Mouse (Mus musculus) T-helper 1 cell (primary cell): ENCODE results near the gene Sfxn2.

Experiments used
- in situ Hi-C: fragments of 300-600 bp; cut with MboI, MseI; formaldehyde crosslinking; loops from one replicate; pipeline ENCODE4 v1.15.1; 2025; ENCODE audit warnings: high pct_unique_total_duplicates

The Sfxn2 gene

GRCm38 (mm10) chr19:46598187-46598586, 25.0 kb downstream of the Sfxn2 start:
- in situ Hi-C loops: no loop called here

DNA sequence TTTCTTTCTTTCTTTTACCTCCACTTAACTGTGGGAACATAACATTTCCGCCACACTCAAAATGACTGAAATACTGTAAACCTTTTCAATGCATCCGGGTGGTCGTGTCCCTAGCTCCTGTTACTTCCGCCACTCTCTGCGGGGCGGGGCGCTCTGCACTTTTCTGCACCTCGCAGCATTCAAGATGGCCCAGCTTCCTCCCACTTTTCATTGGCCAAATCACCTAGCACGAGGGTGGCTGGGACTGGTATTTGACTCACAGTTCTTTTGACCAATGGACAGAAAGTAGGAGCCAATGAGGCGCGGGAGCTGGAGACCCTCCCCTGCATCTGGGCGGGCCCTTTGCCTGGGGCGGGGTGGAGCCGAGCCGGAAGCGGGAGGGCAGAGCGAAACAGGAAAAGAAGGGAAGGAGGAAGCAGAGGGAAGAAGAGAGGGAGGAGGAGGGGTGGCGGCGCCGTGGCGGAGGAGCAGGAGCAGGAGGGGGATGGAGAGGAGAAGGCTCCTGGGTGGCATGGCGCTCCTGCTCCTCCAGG, 25.6 kb downstream of the Sfxn2 start, which contains the start of gene Wbp1l:
TSS of gene Wbp1l (plus strand) at position 365 of the 533 bp plus-strand sequence.
- in situ Hi-C loops: no loop called here

DNA sequence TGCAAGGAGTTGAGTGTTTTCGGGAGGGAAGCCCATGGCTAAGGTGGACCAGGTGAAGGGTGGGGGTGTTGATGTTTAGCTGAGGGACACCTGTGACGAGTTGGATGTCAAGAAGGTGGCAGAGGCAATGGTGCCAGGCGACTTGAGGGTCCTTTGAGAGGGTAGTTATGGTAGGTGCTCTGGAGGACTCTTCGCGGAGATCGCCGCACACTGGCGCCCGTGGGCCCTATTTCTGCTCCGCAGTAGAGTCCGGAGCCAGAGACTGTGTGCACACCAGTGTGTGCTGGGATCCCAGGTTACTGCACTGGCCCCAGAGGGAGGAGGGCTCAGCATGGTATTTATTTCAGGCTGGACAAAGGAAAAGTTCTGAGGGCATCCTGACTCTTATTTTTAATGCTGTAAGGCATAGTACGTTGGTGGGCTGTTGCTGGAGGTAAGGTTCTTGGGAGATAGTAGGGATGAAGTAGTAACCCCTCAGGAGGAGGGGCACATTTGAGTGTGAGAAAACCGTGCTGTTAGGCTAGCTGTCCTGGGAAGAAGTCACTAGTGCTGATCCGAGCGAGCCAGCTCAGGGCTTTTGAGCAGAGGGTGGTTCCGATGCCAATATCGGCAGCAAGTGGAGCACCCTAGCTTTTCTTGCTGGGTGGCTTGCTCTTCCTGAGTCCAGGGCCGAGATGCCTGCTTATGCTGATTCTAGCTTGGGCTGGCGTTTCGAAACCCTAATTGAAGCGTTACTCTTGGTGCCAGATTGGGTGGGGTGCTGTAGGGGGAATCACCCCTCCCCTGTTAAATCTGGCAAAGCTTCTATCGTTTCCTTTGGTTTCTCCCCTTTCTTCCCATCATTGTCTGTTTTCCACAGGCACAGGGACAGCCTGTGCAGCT, 26.5 kb downstream of the Sfxn2 start:
- in situ Hi-C loops: loop anchor here (5.0 kb wide), 1 partner anchor 68 kb away; no protein-coding TSS in a partner anchor

- in situ Hi-C loops: loop anchor here (5.0 kb wide), 1 partner anchor 67 kb away; no protein-coding TSS in a partner anchor
Observed at GRCm38 (mm10) chr19:46600371-46600770, 27.2 kb downstream of the Sfxn2 start.

DNA sequence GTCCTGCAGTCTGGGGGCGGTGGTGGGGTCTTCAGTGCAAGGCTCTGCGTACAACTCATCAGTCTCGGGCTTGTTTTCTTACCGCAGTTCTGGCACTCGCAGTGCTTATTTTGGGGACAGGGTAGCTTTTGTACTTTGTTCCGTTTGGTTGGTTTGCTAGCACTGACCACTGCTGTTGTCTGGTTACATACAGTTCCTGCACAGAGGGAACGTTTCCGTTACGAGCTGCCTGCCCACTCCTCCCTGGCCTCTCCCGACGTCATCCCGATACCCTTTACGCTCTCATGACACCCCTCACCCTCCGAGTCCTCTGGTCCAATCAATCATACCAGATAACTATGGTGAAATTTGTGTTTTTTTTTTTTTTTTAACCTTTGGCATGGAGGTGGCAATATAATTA, 28.3 kb downstream of the Sfxn2 start:
- in situ Hi-C loops: loop anchor here (5.0 kb wide), 1 partner anchor 66 kb away; no protein-coding TSS in a partner anchor

DNA sequence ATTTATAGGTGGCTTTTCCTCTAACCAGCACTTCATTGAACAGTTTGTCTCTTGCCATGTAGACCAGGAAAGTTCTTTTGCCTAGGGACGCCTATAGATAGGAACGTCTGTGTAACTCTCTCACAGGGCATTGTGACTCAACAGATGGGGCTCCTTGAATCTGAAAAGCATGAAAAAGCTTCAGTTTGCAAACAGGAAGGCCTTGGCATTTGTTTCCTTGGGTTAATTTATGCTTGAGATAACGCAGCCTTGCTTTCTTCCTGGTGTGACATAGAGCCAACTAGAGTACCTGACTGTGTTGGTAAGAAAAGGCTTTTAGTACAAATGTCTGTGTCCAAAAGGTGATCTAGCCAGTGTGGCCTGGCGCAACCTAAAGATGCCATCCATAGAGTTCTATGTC, 29.2 kb downstream of the Sfxn2 start:
- in situ Hi-C loops: loop anchor here (5.0 kb wide), 1 partner anchor 65 kb away; no protein-coding TSS in a partner anchor

DNA sequence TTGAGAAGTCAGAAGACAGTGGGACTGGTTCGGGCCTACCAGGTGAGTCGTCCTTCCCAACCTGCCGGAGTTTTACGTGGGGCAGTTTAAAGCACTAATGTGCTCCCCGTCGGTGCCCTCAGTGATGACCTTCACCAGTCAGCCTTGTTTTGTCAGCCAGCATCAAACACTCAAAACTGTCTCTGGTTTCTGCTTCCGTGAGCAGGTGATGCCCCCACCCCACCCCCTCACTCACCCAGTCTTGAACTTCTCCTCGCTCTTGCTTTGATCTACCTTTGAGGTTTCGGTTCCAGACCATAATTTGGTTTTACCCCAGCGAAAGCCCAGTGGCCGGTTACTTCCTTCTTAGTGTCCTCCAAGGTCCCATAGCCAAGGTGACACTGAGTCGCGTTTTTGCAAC, 33.6 kb downstream of the Sfxn2 start:
- in situ Hi-C loops: no loop called here

DNA sequence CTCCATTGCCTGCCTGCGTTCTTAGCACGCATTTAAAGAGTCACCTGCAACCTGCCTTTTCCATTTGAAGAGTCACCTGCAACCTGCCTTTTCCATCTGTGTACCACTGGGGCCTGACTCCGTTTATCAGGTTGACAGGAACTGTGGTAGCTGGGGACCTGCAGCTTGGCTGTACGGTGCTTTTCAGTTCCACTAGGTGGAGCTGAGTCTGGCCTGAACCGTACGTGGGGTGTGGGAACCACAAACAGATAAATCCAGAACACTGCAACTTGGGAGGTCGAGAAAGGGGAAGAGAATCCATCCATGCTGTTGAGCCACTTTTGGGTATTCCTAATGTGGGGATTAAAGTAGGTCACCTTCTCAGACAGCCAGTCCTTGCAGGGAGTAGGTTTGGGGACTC, 34.3 kb downstream of the Sfxn2 start:
- in situ Hi-C loops: no loop called here

DNA sequence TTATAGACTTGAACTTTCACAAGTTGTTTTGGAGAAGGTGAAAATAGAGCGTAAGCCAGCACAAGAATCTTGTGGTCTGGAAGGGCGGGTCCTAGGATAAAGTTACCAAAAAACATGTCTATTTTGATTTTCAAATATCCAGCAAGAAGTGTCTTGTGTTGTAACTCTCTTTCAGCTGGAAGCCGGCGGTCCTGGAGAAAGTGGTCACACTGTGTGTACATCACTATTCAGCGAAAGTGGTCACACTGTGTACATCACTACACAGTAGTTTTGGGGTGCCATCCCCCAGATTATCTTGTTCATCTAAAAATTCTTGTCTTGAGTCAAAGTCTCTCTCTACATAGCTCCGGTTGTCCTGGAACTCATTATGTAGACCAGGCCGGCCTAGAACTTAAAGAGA, 35.0 kb downstream of the Sfxn2 start:
- in situ Hi-C loops: no loop called here

DNA sequence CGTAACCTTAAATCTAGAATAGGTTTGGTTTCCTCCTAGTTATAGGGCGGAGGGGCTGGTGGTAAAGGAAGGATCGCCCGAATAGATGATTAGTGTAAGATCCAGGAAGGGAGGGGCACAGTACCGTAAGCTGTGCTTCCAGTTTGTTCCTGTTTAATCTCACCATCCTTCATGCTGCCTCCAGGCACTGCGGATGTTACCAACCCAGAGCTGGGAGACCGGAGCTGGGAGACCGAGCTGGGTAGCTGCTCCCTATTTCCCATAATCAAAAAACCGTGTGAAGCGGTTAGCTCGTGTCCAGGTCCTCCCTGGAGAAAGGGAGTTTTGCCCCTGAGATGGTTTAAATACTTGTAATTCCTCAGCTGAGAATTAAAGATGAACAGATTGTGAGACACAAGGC, 43.2 kb downstream of the Sfxn2 start:
- in situ Hi-C loops: no loop called here

GRCm38 (mm10) chr19:46617361-46617760, 44.2 kb downstream of the Sfxn2 start:
- in situ Hi-C loops: no loop called here

DNA sequence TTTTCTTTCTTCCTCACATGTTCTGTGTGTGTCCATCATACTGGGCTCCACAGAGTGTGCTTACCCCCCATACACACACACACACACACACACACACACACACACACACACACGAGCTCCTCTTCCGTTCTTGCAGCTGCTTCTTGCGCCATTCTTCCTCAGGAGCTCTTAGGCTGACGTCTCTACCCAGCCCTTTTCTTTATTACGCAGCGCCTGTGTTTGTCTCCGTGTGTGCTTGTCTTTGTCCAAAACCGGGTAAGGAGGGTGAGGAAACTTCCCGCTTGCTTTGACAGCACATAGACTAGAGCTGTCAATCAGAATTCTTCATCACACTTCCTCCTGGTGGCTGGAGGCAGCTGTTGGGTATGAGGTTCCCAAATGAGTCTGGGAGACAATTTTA, 45.2 kb downstream of the Sfxn2 start:
- in situ Hi-C loops: no loop called here

DNA sequence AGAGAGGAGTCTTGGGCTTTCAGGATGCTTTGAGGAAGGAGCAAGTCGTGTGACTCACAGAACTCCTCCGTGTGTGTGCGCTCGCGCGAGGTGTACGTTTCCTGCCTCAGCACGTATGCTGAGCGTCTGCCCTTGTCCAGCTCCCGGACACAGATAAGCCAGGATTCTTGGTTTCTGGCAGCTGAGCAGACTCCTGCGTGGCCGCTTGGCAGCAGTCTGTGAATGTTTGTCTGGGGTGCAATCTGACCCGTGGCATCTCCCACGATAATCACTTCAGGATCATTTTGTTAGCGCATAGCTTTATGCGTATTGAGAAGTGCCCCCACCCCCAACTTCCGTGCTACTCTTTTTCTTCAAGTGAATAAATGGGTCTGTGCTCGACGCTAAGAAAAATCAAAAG, 45.8 kb downstream of the Sfxn2 start:
- in situ Hi-C loops: no loop called here

- in situ Hi-C loops: no loop called here
Observed at GRCm38 (mm10) chr19:46619518-46619917, 46.4 kb downstream of the Sfxn2 start.

GRCm38 (mm10) chr19:46620016-46620808, 47.0 kb downstream of the Sfxn2 start:
- in situ Hi-C loops: no loop called here

DNA sequence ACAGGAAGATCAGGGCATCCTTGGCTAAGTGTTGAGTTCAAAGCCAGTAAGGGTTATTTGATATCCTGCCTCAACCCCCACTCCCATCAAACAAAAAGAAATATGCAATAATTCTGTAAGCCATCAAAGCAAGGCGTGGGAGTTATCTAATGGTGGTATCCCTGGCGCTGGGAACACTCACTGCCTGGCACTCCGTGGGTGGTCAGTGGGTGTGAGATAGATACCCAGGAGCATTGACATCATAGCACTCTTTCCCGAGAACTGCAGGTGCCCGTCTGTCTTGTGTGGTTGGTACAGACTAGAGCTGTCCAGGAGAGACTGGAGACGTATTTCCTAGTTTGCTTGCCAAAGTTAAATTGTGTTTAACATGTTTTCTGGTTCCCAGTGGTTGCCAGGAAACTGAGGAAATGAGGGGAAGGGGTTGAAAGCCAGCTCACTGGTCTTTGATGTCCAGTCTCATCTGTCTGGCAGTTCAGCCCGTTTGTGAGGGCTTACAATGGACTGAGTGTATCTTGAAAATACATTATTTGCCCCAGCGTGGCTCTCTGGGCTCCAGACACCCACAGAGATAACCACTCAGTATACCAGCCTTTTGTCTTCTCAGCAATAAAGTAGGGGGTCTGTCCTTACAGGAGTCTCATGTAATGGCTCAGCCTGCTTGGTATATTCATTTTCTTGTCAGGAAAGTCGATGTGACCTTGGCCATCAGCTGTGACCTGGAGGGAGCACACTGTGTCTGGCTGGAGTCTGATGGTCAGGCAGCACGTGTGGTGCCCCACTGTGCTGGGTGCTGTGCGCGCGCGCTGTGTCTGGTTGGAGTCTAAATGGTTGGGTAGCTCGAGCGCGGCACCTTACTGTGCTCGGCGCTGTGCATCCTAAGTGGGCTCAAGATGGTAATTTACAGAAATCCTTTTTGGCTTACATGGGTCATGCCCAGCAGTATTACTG, 48.3 kb downstream of the Sfxn2 start:
- in situ Hi-C loops: no loop called here

- in situ Hi-C loops: no loop called here
Observed at GRCm38 (mm10) chr19:46622659-46623193, 49.6 kb downstream of the Sfxn2 start.

DNA sequence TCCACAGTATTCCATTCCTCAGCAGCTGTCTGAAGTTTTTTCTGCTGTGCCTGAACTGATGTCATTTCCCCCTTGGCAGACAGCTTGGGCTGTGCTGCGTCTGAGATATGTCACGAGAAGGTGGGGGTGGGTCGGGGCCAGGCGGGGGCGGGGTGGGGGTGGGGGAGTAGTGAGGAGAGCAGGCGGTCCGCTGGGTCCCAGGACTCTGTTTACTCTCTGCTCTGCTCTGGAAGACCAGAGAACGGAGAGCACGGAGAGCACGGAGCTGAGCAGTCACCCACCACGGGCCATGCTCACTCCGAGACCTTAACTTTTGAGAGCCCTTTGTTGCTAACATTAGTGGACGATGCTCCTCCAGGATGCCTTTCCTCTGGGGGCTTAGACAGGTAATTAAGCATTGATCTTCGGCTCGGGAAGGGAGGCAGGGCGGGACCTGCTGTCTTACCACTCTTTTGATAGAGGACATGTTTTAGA, 50.1 kb downstream of the Sfxn2 start:
- in situ Hi-C loops: no loop called here

DNA sequence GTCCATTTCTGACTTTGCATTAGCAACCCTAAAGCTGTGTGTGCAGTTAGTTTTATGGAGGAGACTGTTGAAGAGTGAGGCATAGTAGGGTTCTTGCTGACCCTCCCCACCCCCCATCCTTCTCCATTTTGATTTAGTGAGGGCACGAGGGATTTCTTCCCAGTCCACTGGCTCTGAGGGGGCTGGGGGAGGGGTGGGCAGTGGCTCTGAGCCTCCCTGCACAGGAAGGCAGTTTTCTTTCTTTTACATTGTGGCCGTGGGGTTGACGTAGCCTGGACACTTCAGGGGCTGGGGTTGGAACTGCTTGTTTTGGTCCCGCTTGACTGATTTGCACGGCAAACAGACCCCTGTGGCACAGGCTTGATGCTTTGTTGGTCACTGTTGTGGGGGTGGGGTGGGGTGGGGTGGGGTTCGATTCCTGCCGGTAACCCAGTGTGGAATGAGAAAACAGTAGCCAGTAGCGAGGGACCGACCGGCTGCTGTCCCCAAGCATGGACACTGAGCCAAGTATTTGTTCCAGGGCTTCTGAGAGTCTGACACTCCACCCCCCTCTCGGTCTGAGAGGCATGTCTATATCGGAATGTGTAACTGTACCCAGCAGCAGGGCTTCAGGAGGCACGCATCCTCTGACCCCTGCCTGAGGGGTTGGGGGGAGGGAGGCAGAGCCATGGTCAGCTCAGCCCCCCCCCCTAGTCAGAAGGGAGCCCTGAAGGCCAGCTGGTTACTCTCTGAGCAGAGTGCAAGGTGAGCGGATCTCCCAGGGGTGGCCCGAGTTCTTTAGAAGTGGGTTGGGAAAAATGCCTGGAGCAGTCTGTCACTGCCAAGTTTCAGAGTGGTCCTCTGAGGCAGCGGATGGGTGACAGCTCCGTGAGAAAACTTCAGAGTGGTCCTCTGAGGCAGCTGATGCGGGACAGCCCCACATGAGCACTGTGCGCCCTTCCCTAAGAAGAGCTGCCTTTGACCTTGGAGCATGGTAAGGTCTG, 50.9 kb downstream of the Sfxn2 start:
- in situ Hi-C loops: no loop called here
